Mouse (Mus musculus) ES-Bruce4 (cell line): ENCODE data around the gene Irx1. TPM values are rescaled to one million over a fixed set of nuclear protein-coding genes. Genes with fewer than 3 reads are reported as not detected.

Experiments
- H3K27ac ChIP-seq: 2 replicates; pipeline ENCODE4 v1.5.1; 2012; ENCODE audit warnings: low read length, inconsistent platforms; ENCODE audit not compliant: insufficient read depth
- H3K27me3 ChIP-seq: 2 replicates; pipeline ENCODE4 v1.6.1; 2012; ENCODE audit warnings: mild to moderate bottlenecking, low read length, inconsistent platforms; ENCODE audit not compliant: control insufficient read depth, poor library complexity, insufficient read depth, severe bottlenecking
- H3K36me3 ChIP-seq: 2 replicates; pipeline ENCODE4 v1.6.1; 2012; ENCODE audit warnings: inconsistent platforms, mild to moderate bottlenecking, low read length, moderate library complexity; ENCODE audit not compliant: control insufficient read depth, poor library complexity, insufficient read depth, severe bottlenecking
- H3K4me1 ChIP-seq: one replicate; pipeline ENCODE4 v1.8.1; 2011; ENCODE audit warnings: low read length; ENCODE audit not compliant: control insufficient read depth, insufficient read depth
- H3K4me3 ChIP-seq: 2 replicates; pipeline ENCODE4 v1.5.1; 2011; ENCODE audit warnings: low read depth, mild to moderate bottlenecking, low read length
- H3K9ac ChIP-seq: 2 replicates; pipeline ENCODE4 v1.6.1; 2012; ENCODE audit warnings: low read depth, mild to moderate bottlenecking, inconsistent platforms; ENCODE audit not compliant: poor library complexity, severe bottlenecking
- H3K9me3 ChIP-seq: replicated peaks from 2 replicates; pipeline ENCODE4 v1.6.1; 2012; ENCODE audit warnings: mild to moderate bottlenecking, low read length, inconsistent platforms; ENCODE audit not compliant: control insufficient read depth, poor library complexity, insufficient read depth, severe bottlenecking
- CTCF ChIP-seq: IDR thresholded peaks from one replicate; pipeline ENCODE4 v1.8.1; 2011; ENCODE audit warnings: low read depth, low read length
- EP300 ChIP-seq: IDR thresholded peaks from 2 replicates; pipeline ENCODE4 v1.6.1; 2011; ENCODE audit warnings: low read depth, low read length; ENCODE audit not compliant: insufficient read depth
- POLR2A ChIP-seq: IDR thresholded peaks from one replicate; pipeline ENCODE4 v1.8.1; 2011; ENCODE audit warnings: low read length; ENCODE audit not compliant: insufficient read depth
- polyA plus RNA-seq: library from polyadenylated mRNA; stranded (reverse); fragments of >200 nt; gene quantifications from 2 replicates; pipeline ENCODE4 v1.2.4, GENCODE M21; 2011; ENCODE audit warnings: low read depth; ENCODE audit not compliant: missing spikeins, insufficient read depth, insufficient read length

Gene Irx1
- polyA plus RNA-seq, 1 experiment, result not detected

GRCm38 (mm10) chr13:71951966-71952365, 11.6 kb downstream of the Irx1 start:
- Histone ChIP-seq H3K9me3 (no peaks in the 10 kb centered on the region), H3K4me3 (no peak overlapping the region), H3K4me1 (no peaks in the 10 kb centered on the region), H3K36me3 (no peaks in the 10 kb centered on the region), H3K9ac (no peak overlapping the region), H3K27me3 (no peaks in the 10 kb centered on the region), H3K27ac (no peak overlapping the region)
- TF ChIP-seq CTCF (no peak), EP300 (no peak), POLR2A (no peak)

DNA sequence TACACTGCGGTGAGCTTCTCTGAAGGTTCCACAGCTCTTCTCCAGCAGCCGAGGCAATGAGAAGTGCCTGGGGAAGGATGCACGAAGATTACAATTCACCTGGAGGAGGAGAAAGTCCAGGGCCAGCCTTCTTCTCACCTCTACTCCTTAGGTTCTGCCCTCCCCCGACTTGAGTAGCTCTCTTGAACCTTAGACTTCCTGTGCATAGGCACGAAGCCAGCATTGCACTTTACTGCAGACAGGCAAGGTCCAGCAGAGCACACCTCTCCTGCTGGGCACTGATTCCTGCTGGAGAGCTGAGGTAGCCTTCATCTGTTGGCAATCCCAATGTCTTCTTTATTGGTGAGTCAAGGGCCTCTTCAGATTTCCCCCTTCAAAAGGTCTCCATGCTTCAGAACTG, 13.7 kb downstream of the Irx1 start:
- TF ChIP-seq EP300 (no peak), CTCF (no peak), POLR2A (no peak)
- Histone ChIP-seq H3K36me3 (no peaks in the 10 kb centered on the region), H3K27ac (no peak overlapping the region), H3K9ac (no peak overlapping the region), H3K4me3 (no peak overlapping the region), H3K27me3 (no peaks in the 10 kb centered on the region), H3K9me3 (no peaks in the 10 kb centered on the region), H3K4me1 (no peaks in the 10 kb centered on the region)

DNA sequence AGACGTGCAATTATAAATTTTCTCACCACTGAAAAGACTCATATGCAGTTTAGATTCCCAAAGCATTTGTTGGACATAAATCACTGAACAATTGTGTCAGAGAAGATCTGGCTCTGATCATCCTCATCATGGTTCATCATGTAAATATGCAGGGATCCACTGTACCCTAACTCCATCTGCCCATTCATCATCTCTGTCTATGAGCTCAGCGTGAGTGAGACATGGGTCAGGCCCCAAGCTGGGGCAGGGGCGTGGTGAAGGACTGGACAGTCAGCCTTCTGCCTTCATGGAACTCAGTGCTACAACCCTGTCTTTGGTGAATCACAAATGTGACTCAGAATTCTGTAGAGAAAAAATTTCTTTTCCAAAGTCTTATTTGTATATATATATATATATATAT, 53.2 kb downstream of the Irx1 start:
- H3K4me1 ChIP-seq, result no peaks in the 10 kb centered on the region
- H3K9ac ChIP-seq, result no peak overlapping the region
- H3K4me3 ChIP-seq, result no peak overlapping the region
- H3K36me3 ChIP-seq, result no peaks in the 10 kb centered on the region
- H3K9me3 ChIP-seq, result no peaks in the 10 kb centered on the region
- no peak for TF ChIP-seq CTCF
- no peak for TF ChIP-seq POLR2A
- no peak for TF ChIP-seq EP300
- H3K27me3 ChIP-seq, result no peaks in the 10 kb centered on the region
- H3K27ac ChIP-seq, result no peak overlapping the region
